Mouse (Mus musculus) hindbrain, embryonic 16.5 days (tissue): Measurements from ENCODE around the gene Zpbp2. TPM values are rescaled to one million over a fixed set of nuclear protein-coding genes. Genes with fewer than 3 reads are reported as not detected.

Experiments
- ATAC-seq: fragments of 200-750 bp; cut with Nextera tagmentation; 2 replicates; pipeline ENCODE4 v1.8.0; 2017; ENCODE audit warnings: moderate TSS enrichment, moderate library complexity
- H3K27ac ChIP-seq: fragments of 300-500 bp; sonication (generic); 2 replicates; pipeline ENCODE4 v1.5.1; 2014; ENCODE audit warnings: low read depth, mild to moderate bottlenecking, control low read depth, low read length, moderate library complexity
- H3K27me3 ChIP-seq: fragments of 300-500 bp; sonication (generic); replicated peaks from 2 replicates; pipeline ENCODE4 v1.6.1; 2014; ENCODE audit warnings: low read length; ENCODE audit not compliant: control insufficient read depth, insufficient read depth
- H3K36me3 ChIP-seq: fragments of 300-500 bp; sonication (generic); 2 replicates; pipeline ENCODE4 v1.6.1; 2014; ENCODE audit warnings: mild to moderate bottlenecking, low read length, moderate library complexity, mixed read lengths; ENCODE audit not compliant: control insufficient read depth, insufficient read depth
- H3K4me1 ChIP-seq: fragments of 300-500 bp; sonication (generic); 2 replicates; pipeline ENCODE4 v1.6.1; 2014; ENCODE audit warnings: low read depth, low read length; ENCODE audit not compliant: control insufficient read depth, insufficient read depth
- H3K4me2 ChIP-seq: fragments of 300-500 bp; sonication (generic); 2 replicates; pipeline ENCODE4 v1.6.1; 2014; ENCODE audit warnings: mild to moderate bottlenecking, low read length, control low read depth, moderate library complexity
- H3K4me3 ChIP-seq: fragments of 300-500 bp; sonication (generic); 2 replicates; pipeline ENCODE4 v1.5.1; 2014; ENCODE audit warnings: mild to moderate bottlenecking, low read length, control low read depth, moderate library complexity
- H3K9ac ChIP-seq: fragments of 300-500 bp; sonication (generic); 2 replicates; pipeline ENCODE4 v1.6.1; 2014; ENCODE audit warnings: low read depth, mild to moderate bottlenecking, control low read depth, low read length, moderate library complexity
- H3K9me3 ChIP-seq: fragments of 300-500 bp; sonication (generic); 2 replicates; pipeline ENCODE4 v1.6.1; 2014; ENCODE audit warnings: mild to moderate bottlenecking, low read length, moderate library complexity; ENCODE audit not compliant: control insufficient read depth
- WGBS: fragments of 180-500 bp; shearing (Covaris S2); extraction: QIAGEN DNeasy Blood & Tissue Kit; methylation state at CpG from one replicate; pipeline ENCODE4 v1.1.7; 2014; 5-methylcytosine and 5-hydroxymethylcytosine counted together
- polyA plus RNA-seq: library from polyadenylated mRNA; unstranded; fragments of >200 nt; fragmentation: Nextera tagmentation; extraction: Ambion mirVana; gene quantifications from 2 replicates; pipeline ENCODE4 v1.2.1, GENCODE M21; 2015

The Zpbp2 gene
- polyA plus RNA-seq, 1 experiment from 2014 or later: 0.11 TPM

DNA sequence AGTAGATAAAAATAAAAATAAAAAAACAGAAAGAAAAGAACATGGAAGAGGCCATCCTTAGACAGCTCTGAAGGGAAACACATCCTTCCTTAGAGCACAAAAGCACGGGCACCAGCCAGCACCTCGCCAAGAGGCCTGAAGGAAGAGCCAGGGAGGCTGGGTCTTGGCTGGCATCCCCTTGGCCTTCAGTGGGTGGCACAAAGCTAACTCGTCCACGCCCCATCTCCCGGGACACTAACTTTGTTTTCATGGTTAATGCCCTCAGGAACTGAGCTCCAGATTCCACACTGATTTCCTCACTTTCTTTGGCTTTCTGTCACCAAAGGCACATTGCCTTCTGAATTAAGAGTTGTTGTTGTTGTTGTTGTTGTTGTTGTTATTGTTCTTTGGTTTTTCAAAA lies 26.9 kb downstream of the Zpbp2 start:
- Histone ChIP-seq H3K9ac (no peak overlapping the region), H3K27ac (no peak overlapping the region), H3K9me3 (no peaks in the 10 kb centered on the region), H3K27me3 (no peaks in the 10 kb centered on the region), H3K36me3 (peaks cover 8% of the 10 kb centered on the region), H3K4me1 (no peaks in the 10 kb centered on the region), H3K4me3 (no peak overlapping the region), H3K4me2 (no peak overlapping the region)
- 77% methylated on average over 5 of the region's 5 CpGs for WGBS
- ATAC-seq: no peak

DNA sequence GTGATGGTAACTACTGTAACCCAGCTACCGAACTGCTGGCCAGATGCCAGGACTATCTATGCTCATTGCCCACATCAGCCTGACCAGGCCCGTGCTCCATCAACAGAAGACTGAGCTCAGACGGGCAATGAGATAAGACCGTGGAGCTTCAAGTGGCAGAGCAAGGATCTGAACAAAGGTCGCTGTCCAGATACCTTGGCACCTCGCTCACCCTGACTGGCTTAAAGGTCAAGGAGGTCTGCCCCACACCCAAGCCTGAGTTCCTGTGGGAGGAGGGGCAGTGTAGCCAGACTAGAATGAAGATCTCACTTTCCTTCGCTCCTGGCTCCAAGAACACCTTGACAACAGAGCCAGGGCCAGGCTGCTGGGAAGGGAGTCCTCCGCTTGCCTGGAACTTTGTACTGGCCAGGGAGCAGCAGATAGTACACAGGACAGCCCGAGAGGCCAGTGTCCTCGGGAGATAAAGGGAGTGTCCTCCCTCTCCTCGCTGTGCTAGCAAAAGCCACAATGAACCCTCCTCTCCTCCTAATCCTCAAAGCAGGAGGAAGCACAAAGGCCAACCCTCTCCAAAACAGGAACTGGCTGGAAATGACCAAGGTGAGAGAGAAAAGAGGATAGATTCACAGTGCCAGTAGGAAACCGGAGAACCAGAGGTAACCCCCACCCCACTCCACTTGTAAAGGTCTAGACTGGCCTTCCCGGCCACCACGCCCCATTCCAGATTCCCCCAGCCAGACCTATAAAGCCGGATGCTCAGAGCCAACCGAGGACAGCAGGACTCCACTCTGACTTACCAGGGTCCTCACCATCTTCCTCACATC lies 29.6 kb downstream of the Zpbp2 start:
- Histone ChIP-seq H3K4me3 (no peak overlapping the region), H3K9me3 (no peaks in the 10 kb centered on the region), H3K36me3 (peaks cover 12% of the 10 kb centered on the region), H3K27ac (no peak overlapping the region), H3K4me2 (no peak overlapping the region), H3K4me1 (peaks cover 10% of the 10 kb centered on the region), H3K9ac (no peak overlapping the region), H3K27me3 (no peaks in the 10 kb centered on the region)
- WGBS: 80% methylated on average over 16 of the region's 16 CpGs
- no peak for ATAC-seq

DNA sequence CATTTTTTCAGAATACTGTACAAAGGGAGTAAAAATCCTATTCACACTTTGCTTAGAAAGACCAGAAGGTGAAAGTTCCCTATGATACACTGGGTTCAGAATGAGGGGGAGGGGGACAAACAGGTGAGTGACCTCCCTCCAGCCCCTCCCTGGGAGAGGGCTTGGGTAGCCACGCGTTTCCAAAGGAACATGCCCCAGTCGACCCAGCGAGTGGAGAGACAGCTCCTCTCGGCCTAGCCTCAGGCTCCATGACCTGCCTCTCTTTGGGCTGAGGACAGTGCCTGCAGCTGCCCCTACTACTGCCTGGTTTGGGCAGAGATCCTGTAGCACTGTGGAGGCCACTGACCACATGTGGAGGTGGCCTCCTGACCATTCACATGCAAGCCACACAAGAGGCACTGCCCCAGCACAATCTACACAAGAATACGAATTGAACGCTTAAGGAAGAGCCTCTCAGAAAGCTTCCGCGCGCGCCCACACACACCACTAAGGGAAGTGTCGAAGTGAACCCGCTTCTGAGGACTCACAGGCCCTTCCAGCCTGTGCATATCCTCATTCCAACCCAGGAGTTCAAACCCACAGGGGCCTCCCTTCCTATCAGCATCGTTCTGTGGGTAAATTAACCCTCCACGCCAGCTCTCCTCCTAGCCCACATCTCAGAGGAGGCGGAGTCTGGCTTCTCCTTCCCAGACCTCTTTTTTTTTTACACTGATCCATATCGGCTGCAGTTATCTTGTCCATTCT lies 30.6 kb downstream of the Zpbp2 start:
- no peak overlapping the region for H3K9ac ChIP-seq
- no peaks in the 10 kb centered on the region for H3K9me3 ChIP-seq
- H3K4me3 ChIP-seq: no peak overlapping the region
- WGBS: 61% methylated on average over 16 of the region's 17 CpGs
- no peak for ATAC-seq
- no peak overlapping the region for H3K27ac ChIP-seq
- H3K27me3 ChIP-seq: no peaks in the 10 kb centered on the region
- peaks cover 19% of the 10 kb centered on the region for H3K4me1 ChIP-seq
- H3K36me3 ChIP-seq: peaks cover 12% of the 10 kb centered on the region
- no peak overlapping the region for H3K4me2 ChIP-seq

DNA sequence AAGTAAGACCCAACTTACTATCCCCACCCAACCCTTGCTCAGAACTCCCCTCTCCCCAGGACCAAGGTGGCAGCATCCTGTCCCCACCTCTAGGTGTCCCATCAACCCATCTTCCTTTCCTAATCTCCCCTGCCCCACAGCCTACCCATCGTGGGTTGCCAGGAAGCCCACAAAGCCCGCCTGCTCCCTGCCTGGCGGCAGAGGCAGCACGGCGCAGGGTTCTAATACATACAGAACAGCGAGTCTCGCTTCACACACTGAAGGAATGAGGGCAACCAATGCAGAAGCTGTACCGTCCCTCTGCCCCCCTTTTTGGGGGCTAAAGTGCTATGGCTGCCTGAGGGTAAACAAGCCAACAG lies 31.1 kb downstream of the Zpbp2 start:
- Histone ChIP-seq H3K4me2 (no peak overlapping the region), H3K27me3 (no peaks in the 10 kb centered on the region), H3K9ac (no peak overlapping the region), H3K4me3 (no peak overlapping the region), H3K36me3 (peaks cover 12% of the 10 kb centered on the region), H3K27ac (no peak overlapping the region), H3K9me3 (no peaks in the 10 kb centered on the region), H3K4me1 (peaks cover 19% of the 10 kb centered on the region)
- 84% methylated on average over 8 of the region's 8 CpGs for WGBS
- no peak for ATAC-seq

DNA sequence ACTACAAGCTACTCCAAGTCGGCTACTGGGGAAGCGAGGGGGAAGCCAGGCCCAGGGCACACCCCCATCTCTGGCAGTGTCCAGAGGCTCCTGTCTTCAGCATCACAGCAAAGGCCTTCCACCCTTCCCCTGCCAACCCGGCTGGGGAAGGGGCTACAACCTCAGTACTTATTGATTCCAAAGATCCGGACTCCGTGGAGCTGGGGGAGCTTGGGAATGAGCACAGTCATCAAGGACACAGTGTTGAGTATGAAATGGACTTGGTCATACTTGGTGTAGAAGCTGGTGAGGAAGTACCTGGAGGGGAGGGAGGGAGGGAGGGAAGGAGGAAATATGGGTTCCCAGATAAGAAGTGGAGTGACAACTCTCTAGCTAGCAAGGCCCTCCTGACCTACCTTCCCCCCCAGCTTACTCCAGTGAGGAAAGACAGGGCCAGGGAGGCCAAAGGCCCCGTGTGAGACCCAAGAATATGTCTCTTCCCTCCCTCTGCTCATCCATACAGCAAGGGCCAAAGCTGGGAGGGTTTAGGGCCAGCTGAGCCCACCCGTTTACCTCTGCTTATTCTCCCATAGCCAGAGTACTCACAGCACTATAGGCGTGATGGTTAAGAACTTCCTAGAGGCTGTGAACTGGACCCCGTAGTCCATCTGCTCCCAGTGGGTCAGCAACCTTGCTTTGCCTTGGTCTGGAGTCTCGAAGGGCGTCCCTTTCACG lies 31.8 kb downstream of the Zpbp2 start:
- H3K27me3 ChIP-seq: no peaks in the 10 kb centered on the region
- peaks cover 12% of the 10 kb centered on the region for H3K36me3 ChIP-seq
- ATAC-seq: no peak
- no peak overlapping the region for H3K4me3 ChIP-seq
- 89% methylated on average over 12 of the region's 12 CpGs for WGBS
- H3K27ac ChIP-seq: no peak overlapping the region
- H3K4me1 ChIP-seq: peaks cover 22% of the 10 kb centered on the region
- H3K4me2 ChIP-seq: no peak overlapping the region
- no peaks in the 10 kb centered on the region for H3K9me3 ChIP-seq
- no peak overlapping the region for H3K9ac ChIP-seq

DNA sequence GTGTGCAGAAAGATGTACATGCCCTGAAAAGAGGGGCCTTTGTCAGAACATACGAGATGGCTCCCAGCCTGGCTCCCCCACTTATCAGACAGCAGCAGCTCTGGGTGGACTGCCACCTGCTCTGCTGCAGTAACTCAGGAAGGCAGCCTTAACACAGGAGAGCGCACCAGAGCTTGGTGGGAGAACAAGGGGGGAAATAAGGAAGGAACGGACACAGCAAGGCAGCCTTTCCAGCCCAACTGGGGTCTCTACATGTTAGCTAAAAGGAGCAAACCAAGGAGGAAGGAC lies 32.3 kb downstream of the Zpbp2 start:
- Histone ChIP-seq H3K9me3 (no peaks in the 10 kb centered on the region), H3K4me1 (peaks cover 23% of the 10 kb centered on the region), H3K27me3 (no peaks in the 10 kb centered on the region), H3K36me3 (peaks cover 12% of the 10 kb centered on the region), H3K27ac (no peak overlapping the region), H3K4me2 (no peak overlapping the region), H3K4me3 (no peak overlapping the region), H3K9ac (no peak overlapping the region)
- WGBS: 91% methylated on average over 3 of the region's 3 CpGs
- no peak for ATAC-seq

DNA sequence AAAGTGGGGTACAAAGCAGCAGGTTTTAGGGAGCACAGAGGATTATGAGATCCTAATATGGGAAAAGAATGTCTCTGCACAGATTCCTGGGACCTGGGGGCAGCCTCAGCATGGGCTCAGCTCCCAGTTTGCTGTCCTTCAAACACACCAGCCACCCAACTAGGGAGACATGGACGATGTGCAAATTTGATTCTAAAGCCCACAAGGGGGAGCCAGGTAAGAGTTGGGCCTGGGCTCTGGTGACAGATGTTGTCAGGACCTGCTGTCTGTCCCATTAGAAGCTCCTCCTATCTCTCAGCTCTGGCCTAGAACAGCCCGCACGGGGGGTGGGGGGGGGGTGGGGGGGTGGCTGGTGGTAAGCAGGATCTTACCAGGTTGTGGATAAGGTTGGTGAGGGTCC lies 32.7 kb downstream of the Zpbp2 start:
- 39% methylated on average over 3 of the region's 3 CpGs for WGBS
- H3K4me3 ChIP-seq: no peak overlapping the region
- H3K4me1 ChIP-seq: peaks cover 25% of the 10 kb centered on the region
- no peak for ATAC-seq
- H3K4me2 ChIP-seq: no peak overlapping the region
- H3K36me3 ChIP-seq: peaks cover 12% of the 10 kb centered on the region
- H3K27ac ChIP-seq: no peak overlapping the region
- H3K27me3 ChIP-seq: no peaks in the 10 kb centered on the region
- no peak overlapping the region for H3K9ac ChIP-seq
- no peaks in the 10 kb centered on the region for H3K9me3 ChIP-seq

DNA sequence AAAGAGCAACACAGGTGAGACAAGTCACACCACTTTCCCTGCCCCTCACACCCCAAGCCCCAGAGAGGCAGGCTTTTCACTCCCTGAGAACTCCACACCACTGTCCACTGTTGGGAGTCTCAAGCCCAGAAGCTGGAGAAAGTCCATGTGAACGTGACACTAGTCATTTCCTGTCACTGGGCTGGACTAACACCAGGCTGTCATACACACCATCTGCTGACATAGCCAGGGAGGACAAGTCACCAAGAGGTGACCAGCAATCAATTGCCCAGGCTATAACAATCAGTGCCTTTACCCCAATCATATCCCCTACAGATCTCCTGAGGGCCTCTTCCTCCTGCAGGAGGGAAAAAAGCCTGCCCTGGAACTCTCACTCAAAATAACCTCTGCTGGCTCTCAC lies 33.2 kb downstream of the Zpbp2 start:
- Histone ChIP-seq H3K27ac (no peak overlapping the region), H3K27me3 (no peaks in the 10 kb centered on the region), H3K9ac (no peak overlapping the region), H3K4me3 (no peak overlapping the region), H3K9me3 (no peaks in the 10 kb centered on the region), H3K4me1 (peaks cover 25% of the 10 kb centered on the region), H3K4me2 (no peak overlapping the region), H3K36me3 (peaks cover 12% of the 10 kb centered on the region)
- ATAC-seq: no peak
- 67% methylated on average over 1 of the region's 1 CpGs for WGBS

DNA sequence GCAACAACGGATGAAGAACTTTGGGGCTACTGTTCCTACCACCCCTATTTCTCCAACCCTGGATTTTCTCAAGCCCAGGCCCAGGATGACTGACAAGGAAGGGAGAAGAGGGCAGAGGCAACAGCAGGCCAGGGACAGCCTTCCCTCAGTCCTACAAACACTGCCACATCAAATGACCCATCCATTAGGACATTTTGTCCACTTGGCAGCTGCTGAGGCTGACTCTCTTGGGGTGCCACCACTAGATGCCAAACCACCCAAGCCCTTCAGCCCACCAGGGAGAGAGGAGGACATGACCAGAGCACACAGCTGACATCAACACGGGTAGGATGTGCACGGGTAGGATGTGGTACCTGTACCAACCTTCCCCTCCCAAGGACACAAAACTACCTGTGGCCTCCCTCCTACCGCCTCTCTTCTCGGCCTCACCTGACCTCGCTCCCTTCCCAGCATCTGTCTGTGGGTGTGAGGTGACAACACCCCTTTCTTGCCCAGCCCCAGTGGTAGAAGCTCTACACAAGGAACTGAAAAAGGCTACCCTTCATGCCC lies 33.8 kb downstream of the Zpbp2 start:
- WGBS: 90% methylated on average over 6 of the region's 6 CpGs
- no peak for ATAC-seq
- Histone ChIP-seq H3K4me1 (peaks cover 25% of the 10 kb centered on the region), H3K9ac (no peak overlapping the region), H3K27me3 (no peaks in the 10 kb centered on the region), H3K27ac (no peak overlapping the region), H3K36me3 (peaks cover 12% of the 10 kb centered on the region), H3K4me3 (no peak overlapping the region), H3K9me3 (no peaks in the 10 kb centered on the region), H3K4me2 (no peak overlapping the region)
